Mouse (Mus musculus): ENCODE measurements around the gene Sgsm3.

DNA sequence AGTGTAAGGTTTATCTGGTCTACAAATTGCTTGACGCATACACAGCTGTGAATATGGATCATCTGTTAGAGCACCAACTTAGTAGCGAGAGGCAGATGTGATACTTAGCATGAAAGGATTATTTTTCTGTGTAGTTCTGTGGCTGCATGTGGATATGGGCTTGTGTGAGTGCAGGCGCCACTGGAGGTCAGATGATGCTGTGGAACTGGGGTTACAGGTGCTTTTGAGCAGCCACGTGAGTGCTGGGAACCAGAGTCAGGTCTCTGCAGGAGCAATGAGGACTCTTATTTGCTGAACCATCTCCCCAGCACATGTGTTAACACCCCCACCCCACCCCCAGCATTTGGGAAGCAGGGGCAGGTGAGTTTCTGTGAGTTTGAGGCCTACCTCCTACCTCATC lies 28.1 kb upstream of the Sgsm3 start:
- no peak for TF ChIP-seq GATA1 (IDR thresholded peaks at IDR 0.05; ENCODE audit: low read length)
- TF ChIP-seq TAL1 (IDR thresholded peaks at IDR 0.05; ENCODE audit: low read length), result no peak
